Mouse (Mus musculus) kidney, postnatal 0 days (tissue): Measurements from ENCODE around the gene Lcp1. TPM values are rescaled to one million over a fixed set of nuclear protein-coding genes. Genes with fewer than 3 reads are reported as not detected.
A peak's percentile ranks its signal among the peaks of the same experiment; 100 is the strongest.

ENCODE experiments used
- ATAC-seq: fragments of 200-750 bp; cut with Nextera tagmentation; replicated peaks from 2 replicates; pipeline ENCODE4 v1.8.0; 2017; ENCODE audit warnings: low read depth, moderate number of reproducible peaks, moderate TSS enrichment, moderate library complexity; ENCODE audit not compliant: low FRiP score
- DNase-seq: peaks from one replicate; pipeline ENCODE4 v3.0.0-alpha.2; 2016; ENCODE audit warnings: low spot score
- H3K27ac ChIP-seq: fragments of 300-500 bp; sonication (generic); 2 replicates; pipeline ENCODE4 v1.5.1; 2014; ENCODE audit warnings: mild to moderate bottlenecking
- H3K27me3 ChIP-seq: fragments of 300-500 bp; sonication (generic); 2 replicates; pipeline ENCODE4 v1.6.1; 2014; ENCODE audit warnings: low read length, mixed read lengths; ENCODE audit not compliant: insufficient read depth
- H3K36me3 ChIP-seq: fragments of 300-500 bp; sonication (generic); 2 replicates; pipeline ENCODE4 v1.6.1; 2014; ENCODE audit warnings: low read length, mixed read lengths; ENCODE audit not compliant: insufficient read depth
- H3K4me1 ChIP-seq: fragments of 300-500 bp; sonication (generic); replicated peaks from 2 replicates; pipeline ENCODE4 v1.6.1; 2014; ENCODE audit warnings: antibody characterized with exemption, low read length, mixed read lengths; ENCODE audit not compliant: insufficient read depth
- H3K4me2 ChIP-seq: fragments of 300-500 bp; sonication (generic); 2 replicates; pipeline ENCODE4 v1.6.1; 2014; ENCODE audit warnings: mild to moderate bottlenecking, low read length, moderate library complexity, mixed read lengths
- H3K4me3 ChIP-seq: fragments of 300-500 bp; sonication (generic); replicated peaks from 2 replicates; pipeline ENCODE4 v1.5.1; 2014; ENCODE audit warnings: low read depth, low read length
- H3K9ac ChIP-seq: fragments of 300-500 bp; sonication (generic); 2 replicates; pipeline ENCODE4 v1.6.1; 2014; ENCODE audit warnings: low read depth, low read length
- H3K9me3 ChIP-seq: fragments of 300-500 bp; sonication (generic); replicated peaks from 2 replicates; pipeline ENCODE4 v1.6.1; 2016; ENCODE audit warnings: low read length, inconsistent platforms, mixed read lengths
- CTCF ChIP-seq: IDR thresholded peaks from 2 replicates; pipeline ENCODE4 v1.5.1; 2016; ENCODE audit warnings: antibody characterized with exemption, low read depth, mild to moderate bottlenecking, moderate library complexity
- WGBS: fragments of 180-500 bp; shearing (Covaris S2); extraction: QIAGEN DNeasy Blood & Tissue Kit; methylation state at CpG from one replicate; pipeline ENCODE4 v1.1.7; 2014; 5-methylcytosine and 5-hydroxymethylcytosine counted together
- polyA plus RNA-seq: library from polyadenylated mRNA; unstranded; fragments of >200 nt; fragmentation: Nextera tagmentation; extraction: Ambion mirVana; gene quantifications from 2 replicates; pipeline ENCODE4 v1.2.1, GENCODE M21; 2015

The Lcp1 gene
- polyA plus RNA-seq, 1 experiment from 2014 or later, result 14.1 TPM

DNA sequence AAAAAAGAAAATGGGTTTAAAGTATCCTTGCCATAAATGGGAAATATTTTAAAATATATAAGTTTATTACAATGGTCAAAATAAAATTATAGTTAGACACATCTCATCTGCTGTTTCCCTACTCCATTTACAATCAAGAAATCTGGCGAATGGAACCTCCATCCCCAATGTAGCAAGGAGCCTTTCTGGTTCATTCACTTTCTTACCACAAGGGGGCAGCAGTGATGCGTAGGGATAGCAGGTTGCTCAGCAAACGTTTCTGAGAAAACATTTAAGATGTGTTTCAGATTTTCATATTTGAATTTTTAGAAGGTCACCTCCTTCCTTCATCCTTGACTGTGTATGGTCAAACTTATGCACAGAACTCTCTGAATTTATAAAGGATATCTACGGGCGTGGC, 66.1 kb downstream of the Lcp1 start:
- DNase-seq, result peak; percentile 75
- 41% methylated on average over 5 of the region's 5 CpGs for WGBS

GRCm38 (mm10) chr14:75197660-75198059, 66.8 kb downstream of the Lcp1 start:
- Histone ChIP-seq H3K9ac (no peak overlapping the region), H3K4me1 (no peaks in the 10 kb centered on the region), H3K4me2 (no peak overlapping the region), H3K4me3 (no peak overlapping the region), H3K27ac (no peak overlapping the region), H3K27me3 (no peaks in the 10 kb centered on the region), H3K36me3 (no peaks in the 10 kb centered on the region), H3K9me3 (no peaks in the 10 kb centered on the region)
- TF ChIP-seq CTCF, result no peak
- DNase-seq (no peak), ATAC-seq (no peak)
- 54% methylated on average over 7 of the region's 7 CpGs for WGBS

More for the DNA sequence above, 66.1 kb downstream of the Lcp1 start:
- Histone ChIP-seq H3K36me3 (no peaks in the 10 kb centered on the region), H3K4me3 (no peak overlapping the region), H3K27ac (no peak overlapping the region), H3K27me3 (no peaks in the 10 kb centered on the region), H3K9ac (no peak overlapping the region), H3K4me1 (no peaks in the 10 kb centered on the region), H3K9me3 (no peaks in the 10 kb centered on the region), H3K4me2 (no peak overlapping the region)
- ATAC-seq, result no peak
- TF ChIP-seq CTCF, result peak; percentile 97

GRCm38 (mm10) chr14:75205363-75206051, 74.6 kb downstream of the Lcp1 start:
- H3K4me3 ChIP-seq, result no peak overlapping the region
- TF ChIP-seq CTCF, result no peak
- no peaks in the 10 kb centered on the region for H3K9me3 ChIP-seq
- H3K4me2 ChIP-seq, result no peak overlapping the region
- no peak for ATAC-seq
- no peaks in the 10 kb centered on the region for H3K27me3 ChIP-seq
- no peak for DNase-seq
- 64% methylated on average over 6 of the region's 6 CpGs for WGBS
- no peak overlapping the region for H3K9ac ChIP-seq
- H3K36me3 ChIP-seq, result no peaks in the 10 kb centered on the region
- no peak overlapping the region for H3K27ac ChIP-seq
- H3K4me1 ChIP-seq, result no peaks in the 10 kb centered on the region

DNA sequence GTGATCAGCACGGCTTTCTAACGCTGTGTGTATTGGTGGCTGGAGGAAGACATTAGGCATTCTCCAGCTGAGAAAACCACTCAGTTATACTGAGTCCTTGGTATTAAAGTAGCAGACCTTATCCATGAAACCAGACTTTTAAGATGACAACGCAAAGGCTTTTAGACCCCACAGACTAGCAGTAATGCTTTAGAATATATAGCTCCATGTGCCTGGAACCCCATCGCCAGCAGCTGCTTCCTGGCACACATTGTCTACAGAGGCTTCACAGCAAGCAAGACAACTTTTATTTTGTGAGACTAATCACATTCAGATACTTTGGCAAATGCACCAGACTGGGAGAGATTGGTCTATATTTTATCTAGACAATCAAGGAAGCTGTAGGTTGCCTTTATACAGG, 75.4 kb downstream of the Lcp1 start:
- Histone ChIP-seq H3K9me3 (no peaks in the 10 kb centered on the region), H3K9ac (no peak overlapping the region), H3K4me3 (no peak overlapping the region), H3K27ac (no peak overlapping the region), H3K27me3 (no peaks in the 10 kb centered on the region), H3K36me3 (no peaks in the 10 kb centered on the region), H3K4me2 (no peak overlapping the region), H3K4me1 (no peaks in the 10 kb centered on the region)
- no peak for TF ChIP-seq CTCF
- no peak for DNase-seq
- ATAC-seq, result no peak
- WGBS, result 90% methylated on average over 4 of the region's 4 CpGs

DNA sequence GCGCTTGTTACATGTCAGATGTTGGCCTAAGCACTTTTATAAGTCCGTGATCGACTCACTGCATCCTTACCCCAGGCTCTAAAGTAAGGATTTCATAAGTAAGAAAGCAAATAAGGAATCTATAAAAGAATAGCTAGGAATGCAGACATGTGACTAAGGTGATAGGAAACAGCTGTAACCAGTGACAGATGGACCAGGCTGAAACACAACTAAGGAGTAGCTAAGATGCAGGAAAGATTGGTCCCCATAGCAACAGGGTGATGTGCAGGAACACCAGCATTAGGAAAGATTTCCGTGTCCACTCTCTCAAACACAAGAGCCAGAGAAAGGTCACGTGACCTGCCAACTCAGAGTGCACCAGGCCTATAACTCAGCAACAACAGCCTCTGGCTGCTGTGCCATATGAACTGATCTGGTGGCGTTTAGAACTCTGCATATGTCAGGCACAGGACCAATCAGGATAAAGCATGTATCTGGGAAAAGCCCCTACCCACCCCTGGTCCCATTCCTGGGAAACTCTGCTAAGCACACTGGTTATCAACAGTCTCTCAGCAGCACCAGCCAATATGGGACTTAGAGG, 77.8 kb downstream of the Lcp1 start:
- no peak for ATAC-seq
- Histone ChIP-seq H3K9me3 (no peaks in the 10 kb centered on the region), H3K4me1 (no peaks in the 10 kb centered on the region), H3K9ac (no peak overlapping the region), H3K4me3 (no peak overlapping the region), H3K27me3 (no peaks in the 10 kb centered on the region), H3K36me3 (no peaks in the 10 kb centered on the region), H3K27ac (no peak overlapping the region), H3K4me2 (no peak overlapping the region)
- no peak for TF ChIP-seq CTCF
- WGBS, result 59% methylated on average over 6 of the region's 6 CpGs
- DNase-seq, result no peak

DNA sequence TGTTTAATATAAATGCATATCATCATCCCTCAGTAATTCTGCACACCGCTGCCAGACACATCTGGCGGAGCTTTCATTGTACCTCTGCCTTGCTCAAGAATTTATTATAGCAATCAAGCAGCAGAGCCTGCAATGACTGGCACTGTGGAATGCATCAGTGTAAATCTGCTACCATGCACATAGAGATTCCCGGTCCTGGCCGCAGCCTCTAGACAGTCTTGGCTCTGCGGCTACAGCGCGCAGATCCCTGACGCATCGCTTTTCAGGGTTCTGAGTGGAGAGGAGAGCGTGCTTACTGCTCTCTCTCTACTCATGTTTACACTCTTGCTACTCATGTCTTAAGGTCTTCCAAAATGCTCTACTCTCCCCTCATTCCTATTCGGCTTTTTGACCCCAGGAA, 82.9 kb downstream of the Lcp1 start:
- H3K36me3 ChIP-seq, result no peaks in the 10 kb centered on the region
- ATAC-seq, result no peak
- H3K9me3 ChIP-seq, result no peaks in the 10 kb centered on the region
- WGBS, result 67% methylated on average over 11 of the region's 11 CpGs
- no peak for TF ChIP-seq CTCF
- H3K4me1 ChIP-seq, result no peaks in the 10 kb centered on the region
- no peak overlapping the region for H3K9ac ChIP-seq
- H3K4me3 ChIP-seq, result no peak overlapping the region
- no peak overlapping the region for H3K27ac ChIP-seq
- H3K27me3 ChIP-seq, result no peaks in the 10 kb centered on the region
- H3K4me2 ChIP-seq, result no peak overlapping the region
- no peak for DNase-seq
